Mouse (Mus musculus) ES-Bruce4 (cell line): ENCODE results near the gene Msrb3.

Experiments
- CTCF ChIP-seq: IDR thresholded peaks from one replicate; pipeline ENCODE4 v1.8.1; 2011; ENCODE audit warnings: low read depth, low read length
- POLR2A ChIP-seq: IDR thresholded peaks from one replicate; pipeline ENCODE4 v1.8.1; 2011; ENCODE audit warnings: low read length; ENCODE audit not compliant: insufficient read depth

DNA sequence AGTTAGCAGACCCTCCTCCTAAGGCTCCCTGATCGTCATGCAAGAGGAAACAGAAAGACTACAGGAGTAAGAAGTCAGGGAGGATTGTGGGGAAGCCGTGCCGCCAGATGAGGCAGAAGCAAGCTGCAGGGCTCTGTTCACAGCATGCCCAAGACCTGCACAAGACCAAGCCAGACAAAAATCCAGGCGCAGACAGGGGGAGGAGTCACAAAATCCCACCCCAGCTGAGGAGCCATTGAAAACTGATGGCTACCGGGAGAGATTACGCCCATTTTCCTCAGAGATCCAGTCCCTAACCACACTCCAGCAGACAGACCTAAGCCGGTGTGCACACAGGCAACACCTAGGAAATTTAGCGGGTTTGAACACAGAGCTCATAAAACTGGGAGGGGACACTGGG lies 10.4 kb downstream of the Msrb3 start:
- no peak for TF ChIP-seq POLR2A
- TF ChIP-seq CTCF, result no peak
